ENCODE assay signal across 9 mouse cellular contexts in the genomic region with DNA sequence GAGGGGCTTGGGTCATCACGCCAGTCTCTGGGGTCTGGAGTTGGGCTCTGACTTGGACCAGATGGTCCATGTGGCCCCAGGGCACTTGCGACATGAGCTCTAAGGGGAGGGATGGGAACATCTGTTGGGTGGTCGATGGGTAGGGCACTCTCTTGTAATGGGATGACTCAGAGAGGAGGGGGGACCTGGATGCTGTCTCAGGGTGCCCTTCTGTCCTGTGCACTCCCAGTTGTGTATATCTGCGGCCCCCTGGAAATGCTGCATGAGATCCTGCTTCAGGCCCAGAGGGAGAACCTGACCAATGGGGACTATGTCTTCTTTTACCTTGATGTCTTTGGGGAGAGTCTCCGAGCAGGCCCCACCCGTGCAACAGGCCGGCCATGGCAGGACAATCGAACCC. TPM values are rescaled to one million over a fixed set of nuclear protein-coding genes. Genes with fewer than 3 reads are reported as not detected.
DNase-seq lines count a peak whose midpoint lies in the region; ATAC-seq and TF ChIP-seq lines count a peak whose summit lies in the region.
"Had no signal": no experiment of that assay in that cellular context is flagged by ENCODE, and none has a peak within 500 bp of the region (broad histone marks: within the 10 kb centered on the region; RNA-seq: fewer than 3 reads in every experiment).

No protein-coding gene starts in this region.

- no peak for TF ChIP-seq EP300 in liver, postnatal 0 days (IDR thresholded peaks at IDR 0.05; ENCODE audit: low read depth)

- peak; percentile 11 for DNase-seq in liver, postnatal 0 days
- DNase-seq in liver: no peak
- peak; percentile 55 for DNase-seq in forebrain, embryonic 11.5 days (ENCODE audit: low spot score)
- DNase-seq in neural tube, embryonic 10.5 days (ENCODE audit: extremely low spot score, low spot score): peak; percentile 12
- no peak for DNase-seq in gastrocnemius, adult 2 months
- DNase-seq in adrenal gland, postnatal 25 days: no peak

- no peaks in the 10 kb centered on the region for H3K9me3 ChIP-seq in liver, postnatal 0 days (ENCODE audit: low read length)
- H3K9me3 ChIP-seq in forebrain, embryonic 11.5 days (ENCODE audit: control insufficient read depth, low read length): no peaks in the 10 kb centered on the region
- H3K9me3 ChIP-seq in hindbrain, embryonic 12.5 days (replicated peaks): no peaks in the 10 kb centered on the region

- peaks cover 26% of the 10 kb centered on the region for H3K27me3 ChIP-seq in liver, postnatal 0 days (ENCODE audit: insufficient read depth, low read length)
- peaks cover 6% of the 10 kb centered on the region for H3K27me3 ChIP-seq in forebrain, embryonic 11.5 days (ENCODE audit: control insufficient read depth, insufficient read depth, low read length)
- peaks cover 5% of the 10 kb centered on the region; the same call in 1 of the 2 replicates for H3K27me3 ChIP-seq in hindbrain, embryonic 12.5 days

- no peak for TF ChIP-seq CTCF in liver, postnatal 0 days (IDR thresholded peaks at IDR 0.05; ENCODE audit: low read depth)
- no peak for TF ChIP-seq CTCF in gastrocnemius, adult 2 months (IDR thresholded peaks at IDR 0.05)

- H3K36me3 ChIP-seq in liver, postnatal 0 days (replicated peaks; ENCODE audit: insufficient read depth, low read length): no peaks in the 10 kb centered on the region
- no peaks in the 10 kb centered on the region for H3K36me3 ChIP-seq in forebrain, embryonic 11.5 days (ENCODE audit: control insufficient read depth, insufficient read depth, low read length)
- no peaks in the 10 kb centered on the region for H3K36me3 ChIP-seq in hindbrain, embryonic 12.5 days

- no peak for ATAC-seq in liver, postnatal 0 days
- no peak for ATAC-seq in forebrain, embryonic 11.5 days (replicated peaks; ENCODE audit: low FRiP score)
- no peak for ATAC-seq in hindbrain, embryonic 12.5 days (ENCODE audit: low FRiP score)
- ATAC-seq in activated CD4-positive, CD25-positive, alpha-beta regulatory T cell, adult 4 months: no peak

- no peak overlapping the region for H3K4me3 ChIP-seq in liver, postnatal 0 days (ENCODE audit: low read depth, low read length)
- no peak overlapping the region for H3K4me3 ChIP-seq in forebrain, embryonic 11.5 days (ENCODE audit: low read depth, low read length)
- H3K4me3 ChIP-seq in hindbrain, embryonic 12.5 days: 0 out of 2 replicates have a peak overlapping the region, but pooled peaks have one; percentile 7
- H3K4me3 ChIP-seq in gastrocnemius, adult 2 months: no peak overlapping the region; the same call in 1 of the 2 replicates

- 75% methylated on average over 8 of the region's 8 CpGs for WGBS in liver, postnatal 0 days (ENCODE audit: insufficient replicate concordance)
- WGBS in forebrain, embryonic 11.5 days: 81% methylated on average over 8 of the region's 8 CpGs
- 72% methylated on average over 8 of the region's 8 CpGs for WGBS in hindbrain, embryonic 12.5 days

- no peak overlapping the region for H3K9ac ChIP-seq in liver, postnatal 0 days (replicated peaks)
- H3K9ac ChIP-seq in forebrain, embryonic 11.5 days (ENCODE audit: low read length): no peak overlapping the region
- H3K9ac ChIP-seq in hindbrain, embryonic 12.5 days: no peak overlapping the region

- H3K27ac ChIP-seq in liver, postnatal 0 days (ENCODE audit: low read depth): no peak overlapping the region
- no peak overlapping the region for H3K27ac ChIP-seq in forebrain, embryonic 11.5 days (ENCODE audit: low read depth, low read length)
- no peak overlapping the region for H3K27ac ChIP-seq in hindbrain, embryonic 12.5 days
- H3K27ac ChIP-seq in gastrocnemius, adult 2 months: no peak overlapping the region; the same call in 1 of the 2 replicates
- H3K27ac ChIP-seq: layer of hippocampus, adult 2 months had no signal

- H3K4me1 ChIP-seq in liver, postnatal 0 days (ENCODE audit: insufficient read depth): no peaks in the 10 kb centered on the region
- peaks cover 10% of the 10 kb centered on the region for H3K4me1 ChIP-seq in forebrain, embryonic 11.5 days (replicated peaks; ENCODE audit: control insufficient read depth, insufficient read depth, low read length)
- peaks cover 43% of the 10 kb centered on the region for H3K4me1 ChIP-seq in hindbrain, embryonic 12.5 days

- intact Hi-C loops in gastrocnemius, adult 2 months (cut with DNase I): loop anchor here (5.0 kb wide), 1 partner anchor 229 kb away; no protein-coding TSS in a partner anchor

- no peak overlapping the region for H3K4me2 ChIP-seq in liver, postnatal 0 days (ENCODE audit: low read depth, low read length)
- peak overlapping the region; percentile 5; the same call in 1 of the 2 replicates for H3K4me2 ChIP-seq in forebrain, embryonic 11.5 days (ENCODE audit: low read depth, low read length, severe bottlenecking)
- peak overlapping the region; percentile 85 for H3K4me2 ChIP-seq in hindbrain, embryonic 12.5 days (replicated peaks)

RNA-seq across cellular contexts. Expression of a gene that starts 1.6 kb away (rescaled TPM):
- 0.54 and 0.82 TPM in 2 replicates for polyA plus RNA-seq in liver, postnatal 0 days (2015; fragmentation: Nextera tagmentation; extraction: Ambion mirVana)
- 9.8 and 10.8 TPM in 2 replicates for polyA plus RNA-seq in forebrain, embryonic 11.5 days (2014; fragmentation: Nextera tagmentation; extraction: Ambion mirVana)
- polyA plus RNA-seq in hindbrain, embryonic 12.5 days (2016; fragmentation: Nextera tagmentation; extraction: Ambion mirVana): 30.7 and 31.8 TPM in 2 replicates
- total RNA-seq in gastrocnemius, adult 2 months (2021): 10 to 100 TPM; 32.4 to 51.4 TPM
- not detected for polyA plus RNA-seq in activated CD4-positive, CD25-positive, alpha-beta regulatory T cell, adult 4 months (2017; shearing (Covaris generic))
- total RNA-seq in adrenal gland, postnatal 25 days (2021): 26.9 and 37.9 TPM in 2 replicates

RNA-seq across cellular contexts. Expression of a gene that starts 20.1 kb away (rescaled TPM):
- not detected in 2 replicates for polyA plus RNA-seq in liver, postnatal 0 days (2015; fragmentation: Nextera tagmentation; extraction: Ambion mirVana)
- 1.7 and 2.3 TPM in 2 replicates for polyA plus RNA-seq in forebrain, embryonic 11.5 days (2014; fragmentation: Nextera tagmentation; extraction: Ambion mirVana)
- 7.1 and 7.2 TPM in 2 replicates for polyA plus RNA-seq in hindbrain, embryonic 12.5 days (2016; fragmentation: Nextera tagmentation; extraction: Ambion mirVana)
- total RNA-seq in gastrocnemius, adult 2 months (2021): under 1 TPM in 1 of 2 experiments, not detected in 1; 0.31 TPM
- polyA plus RNA-seq in activated CD4-positive, CD25-positive, alpha-beta regulatory T cell, adult 4 months (2017; shearing (Covaris generic)): not detected
- 0.55 TPM in 1 of 2 replicates, not detected in the other for total RNA-seq in adrenal gland, postnatal 25 days (2021)

RNA-seq across cellular contexts. Expression of a gene that starts 23.0 kb away (rescaled TPM):
- 159 and 186 TPM in 2 replicates for polyA plus RNA-seq in liver, postnatal 0 days (2015; fragmentation: Nextera tagmentation; extraction: Ambion mirVana)
- 64.1 and 66.8 TPM in 2 replicates for polyA plus RNA-seq in forebrain, embryonic 11.5 days (2014; fragmentation: Nextera tagmentation; extraction: Ambion mirVana)
- 72.7 and 78.3 TPM in 2 replicates for polyA plus RNA-seq in hindbrain, embryonic 12.5 days (2016; fragmentation: Nextera tagmentation; extraction: Ambion mirVana)
- 10 to 100 TPM; 35.8 to 47.9 TPM for total RNA-seq in gastrocnemius, adult 2 months (2021)
- polyA plus RNA-seq in activated CD4-positive, CD25-positive, alpha-beta regulatory T cell, adult 4 months (2017; shearing (Covaris generic)): 10 to 100 TPM; 41.0 to 42.7 TPM
- total RNA-seq in adrenal gland, postnatal 25 days (2021): 63.7 and 75.0 TPM in 2 replicates

RNA-seq across cellular contexts. Expression of a gene that starts 35.5 kb away (rescaled TPM):
- polyA plus RNA-seq in liver, postnatal 0 days (2015; fragmentation: Nextera tagmentation; extraction: Ambion mirVana): 0.29 and 0.33 TPM in 2 replicates
- polyA plus RNA-seq in forebrain, embryonic 11.5 days (2014; fragmentation: Nextera tagmentation; extraction: Ambion mirVana): 5.2 and 6.4 TPM in 2 replicates
- polyA plus RNA-seq in hindbrain, embryonic 12.5 days (2016; fragmentation: Nextera tagmentation; extraction: Ambion mirVana): 13.7 and 14.4 TPM in 2 replicates
- total RNA-seq in gastrocnemius, adult 2 months (2021): 10 to 100 TPM in 1 of 2 experiments, 1 to 10 TPM in 1; 8.4 to 14.9 TPM
- polyA plus RNA-seq in activated CD4-positive, CD25-positive, alpha-beta regulatory T cell, adult 4 months (2017; shearing (Covaris generic)): under 1 TPM; 0.38 to 0.90 TPM
- total RNA-seq in adrenal gland, postnatal 25 days (2021): 4.3 and 7.4 TPM in 2 replicates

RNA-seq across cellular contexts. Expression of a gene that starts 35.6 kb away (rescaled TPM):
- 1.7 and 1.8 TPM in 2 replicates for polyA plus RNA-seq in liver, postnatal 0 days (2015; fragmentation: Nextera tagmentation; extraction: Ambion mirVana)
- 2.5 and 2.7 TPM in 2 replicates for polyA plus RNA-seq in forebrain, embryonic 11.5 days (2014; fragmentation: Nextera tagmentation; extraction: Ambion mirVana)
- 3.1 and 3.8 TPM in 2 replicates for polyA plus RNA-seq in hindbrain, embryonic 12.5 days (2016; fragmentation: Nextera tagmentation; extraction: Ambion mirVana)
- total RNA-seq in gastrocnemius, adult 2 months (2021): under 1 TPM; 0.08 to 0.15 TPM
- polyA plus RNA-seq in activated CD4-positive, CD25-positive, alpha-beta regulatory T cell, adult 4 months (2017; shearing (Covaris generic)): 1 to 10 TPM; 3.2 to 4.4 TPM
- 0.21 TPM in 1 of 2 replicates, not detected in the other for total RNA-seq in adrenal gland, postnatal 25 days (2021)

Comparison
In these comparisons a context has a peak if more than half of its experiments do, and no peak if none do; other contexts are left out.
1. DNase-seq: peak in liver, postnatal 0 days (single experiment), forebrain, embryonic 11.5 days (single experiment) and neural tube, embryonic 10.5 days (single experiment); none in liver (single experiment), gastrocnemius, adult 2 months (single experiment) and adrenal gland, postnatal 25 days (single experiment).